ENCODE assay signal across 10 mouse cellular contexts in the genomic region with DNA sequence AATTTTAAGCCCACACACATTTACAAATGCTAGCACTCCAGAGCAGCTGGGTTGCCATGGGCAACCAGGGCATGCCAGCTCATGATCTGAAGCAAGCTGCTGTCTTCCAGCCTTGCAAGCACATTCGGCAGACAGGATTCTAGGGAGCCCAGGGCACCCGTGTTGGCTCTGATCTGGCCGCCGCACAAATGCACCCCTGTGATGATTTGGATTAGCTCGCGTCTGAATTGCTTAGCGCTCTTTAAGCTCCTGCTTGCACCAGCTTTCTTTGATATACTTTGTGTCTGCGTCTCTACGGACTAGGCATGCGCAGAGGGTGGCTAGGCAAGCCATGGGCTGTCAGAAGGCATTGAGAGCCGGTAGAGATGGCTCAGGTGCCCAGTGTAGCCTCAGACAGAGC. TPM values are rescaled to one million over a fixed set of nuclear protein-coding genes. Genes with fewer than 3 reads are reported as not detected.
DNase-seq lines count a peak whose midpoint lies in the region; ATAC-seq lines count a peak whose summit lies in the region.
"Had no signal": no experiment of that assay in that cellular context is flagged by ENCODE, and none has a peak within 500 bp of the region (broad histone marks: within the 10 kb centered on the region; RNA-seq: fewer than 3 reads in every experiment).

No protein-coding gene starts in this region.

- H3K9ac ChIP-seq in hindbrain, embryonic 16.5 days (ENCODE audit: low read depth, low read length) = peak overlapping the region; percentile 56
- peak overlapping the region; percentile 21; the same call in 1 of the 2 replicates for H3K9ac ChIP-seq in midbrain, embryonic 11.5 days (ENCODE audit: low read length)
- no peak overlapping the region for H3K9ac ChIP-seq in kidney, embryonic 16.5 days (replicated peaks; ENCODE audit: low read length)

- WGBS in embryonic facial prominence, embryonic 10.5 days = 67% methylated on average over 11 of the region's 11 CpGs
- 10% methylated on average over 11 of the region's 11 CpGs for WGBS in hindbrain, embryonic 16.5 days
- 10% methylated on average over 11 of the region's 11 CpGs for WGBS in midbrain, embryonic 11.5 days
- WGBS in kidney, embryonic 16.5 days = 78% methylated on average over 11 of the region's 11 CpGs

- peak overlapping the region; percentile 59 for H3K4me2 ChIP-seq in hindbrain, embryonic 16.5 days (ENCODE audit: low read length)
- peak overlapping the region; percentile 29 for H3K4me2 ChIP-seq in midbrain, embryonic 11.5 days
- no peak overlapping the region for H3K4me2 ChIP-seq in kidney, embryonic 16.5 days (replicated peaks; ENCODE audit: low read depth, low read length)

- no peak overlapping the region for H3K4me3 ChIP-seq in embryonic facial prominence, embryonic 10.5 days
- H3K4me3 ChIP-seq in hindbrain, embryonic 16.5 days (ENCODE audit: low read length) = peak overlapping the region; percentile 18
- peak overlapping the region; percentile 10; the same call in 1 of the 2 replicates for H3K4me3 ChIP-seq in midbrain, embryonic 11.5 days (ENCODE audit: low read depth, low read length)
- H3K4me3 ChIP-seq in kidney, embryonic 16.5 days (ENCODE audit: low read length) = no peak overlapping the region

- H3K27ac ChIP-seq in embryonic facial prominence, embryonic 10.5 days (replicated peaks) = peak overlapping the region; percentile 54; the same call in 1 of the 2 replicates
- peak overlapping the region; percentile 86 for H3K27ac ChIP-seq in hindbrain, embryonic 16.5 days (ENCODE audit: low read depth, low read length)
- peak overlapping the region; percentile 77 for H3K27ac ChIP-seq in midbrain, embryonic 11.5 days (ENCODE audit: low read depth, low read length)
- H3K27ac ChIP-seq in kidney, embryonic 16.5 days (ENCODE audit: low read length) = no peak overlapping the region

- DNase-seq in adrenal gland, postnatal 14 days = peak; percentile 38
- peak; percentile 50 for DNase-seq in embryonic facial prominence, embryonic 10.5 days (ENCODE audit: low spot score)
- peak; percentile 97 for DNase-seq in midbrain, embryonic 11.5 days (ENCODE audit: low spot score, missing footprints)
- DNase-seq in urinary bladder, adult 2 months (ENCODE audit: low spot score) = no peak
- no peak for DNase-seq in adipocyte (ENCODE audit: low spot score)
- DNase-seq in kidney, postnatal 4 days = no peak

- no peaks in the 10 kb centered on the region for H3K27me3 ChIP-seq in embryonic facial prominence, embryonic 10.5 days (replicated peaks; ENCODE audit: low read depth, poor library complexity, severe bottlenecking)
- no peaks in the 10 kb centered on the region for H3K27me3 ChIP-seq in hindbrain, embryonic 16.5 days (replicated peaks; ENCODE audit: control insufficient read depth, insufficient read depth, low read length)
- peaks cover 2% of the 10 kb centered on the region; the same call in 1 of the 2 replicates for H3K27me3 ChIP-seq in midbrain, embryonic 11.5 days (ENCODE audit: control insufficient read depth, insufficient read depth, low read length)
- no peaks in the 10 kb centered on the region for H3K27me3 ChIP-seq in kidney, embryonic 16.5 days (ENCODE audit: insufficient read depth, low read length)

- H3K4me1 ChIP-seq in embryonic facial prominence, embryonic 10.5 days = peaks cover 21% of the 10 kb centered on the region
- peaks cover 27% of the 10 kb centered on the region for H3K4me1 ChIP-seq in hindbrain, embryonic 16.5 days (ENCODE audit: control insufficient read depth, insufficient read depth, low read depth, low read length)
- H3K4me1 ChIP-seq in midbrain, embryonic 11.5 days (ENCODE audit: control insufficient read depth, insufficient read depth, low read length) = peaks cover 23% of the 10 kb centered on the region
- H3K4me1 ChIP-seq in kidney, embryonic 16.5 days (ENCODE audit: insufficient read depth, low read length) = no peaks in the 10 kb centered on the region

- H3K36me3 ChIP-seq in embryonic facial prominence, embryonic 10.5 days (replicated peaks) = no peaks in the 10 kb centered on the region
- no peaks in the 10 kb centered on the region for H3K36me3 ChIP-seq in hindbrain, embryonic 16.5 days (ENCODE audit: control insufficient read depth, insufficient read depth, low read length)
- H3K36me3 ChIP-seq in midbrain, embryonic 11.5 days (ENCODE audit: control insufficient read depth, insufficient read depth, low read length) = no peaks in the 10 kb centered on the region
- no peaks in the 10 kb centered on the region for H3K36me3 ChIP-seq in kidney, embryonic 16.5 days (ENCODE audit: insufficient read depth, low read length)

- ATAC-seq in hindbrain, embryonic 16.5 days = peak; percentile 92
- ATAC-seq in midbrain, embryonic 11.5 days (ENCODE audit: low FRiP score) = peak; percentile 92
- no peak for ATAC-seq in kidney, embryonic 16.5 days (ENCODE audit: low FRiP score, low TSS enrichment)

- H3K9me3 ChIP-seq in embryonic facial prominence, embryonic 10.5 days = no peaks in the 10 kb centered on the region
- no peaks in the 10 kb centered on the region for H3K9me3 ChIP-seq in hindbrain, embryonic 16.5 days (ENCODE audit: control insufficient read depth, low read length)
- no peaks in the 10 kb centered on the region for H3K9me3 ChIP-seq in midbrain, embryonic 11.5 days (ENCODE audit: control insufficient read depth, low read length)
- no peaks in the 10 kb centered on the region for H3K9me3 ChIP-seq in kidney, embryonic 16.5 days (ENCODE audit: low read length)

RNA-seq across cellular contexts. Expression of a gene that starts 39.3 kb away (rescaled TPM):
- total RNA-seq in adrenal gland, postnatal 14 days (2021) = 0.34 TPM in 1 of 2 replicates, not detected in the other
- polyA plus RNA-seq in embryonic facial prominence, embryonic 10.5 days (2016; fragmentation: Nextera tagmentation; extraction: Ambion mirVana) = not detected in 2 replicates
- polyA plus RNA-seq in hindbrain, embryonic 16.5 days (2015; fragmentation: Nextera tagmentation; extraction: Ambion mirVana) = 0.24 TPM in 2 replicates
- 0.08 and 0.33 TPM in 2 replicates for polyA plus RNA-seq in midbrain, embryonic 11.5 days (2014; fragmentation: Nextera tagmentation; extraction: Ambion mirVana)
- not detected in 2 replicates for polyA plus RNA-seq in kidney, embryonic 16.5 days (2015; fragmentation: Nextera tagmentation; extraction: Ambion mirVana)
- 0.06 and 0.12 TPM in 2 replicates for polyA plus RNA-seq in urinary bladder, adult 2 months (2012; rRNA removed)
- total RNA-seq: hematopoietic stem cell, adult 5-6 weeks had no signal

RNA-seq across cellular contexts. Expression of a gene that starts 49.7 kb away (rescaled TPM):
- total RNA-seq in adrenal gland, postnatal 14 days (2021) = not detected in 2 replicates
- 0.62 and 1.1 TPM in 2 replicates for polyA plus RNA-seq in embryonic facial prominence, embryonic 10.5 days (2016; fragmentation: Nextera tagmentation; extraction: Ambion mirVana)
- 0.82 and 1.4 TPM in 2 replicates for polyA plus RNA-seq in hindbrain, embryonic 16.5 days (2015; fragmentation: Nextera tagmentation; extraction: Ambion mirVana)
- 1.2 and 1.5 TPM in 2 replicates for polyA plus RNA-seq in midbrain, embryonic 11.5 days (2014; fragmentation: Nextera tagmentation; extraction: Ambion mirVana)
- polyA plus RNA-seq in kidney, embryonic 16.5 days (2015; fragmentation: Nextera tagmentation; extraction: Ambion mirVana) = 0.59 TPM in 1 of 2 replicates, not detected in the other
- polyA plus RNA-seq in urinary bladder, adult 2 months (2012; rRNA removed) = 0.21 and 0.37 TPM in 2 replicates
- total RNA-seq: hematopoietic stem cell, adult 5-6 weeks had no signal
- polyA plus RNA-seq: spleen, adult 2 months had no signal

Comparison
In these comparisons a context has a peak if more than half of its experiments do, and no peak if none do; other contexts are left out.
1. DNase-seq: peak in adrenal gland, postnatal 14 days (single experiment), embryonic facial prominence, embryonic 10.5 days (single experiment) and midbrain, embryonic 11.5 days (single experiment); none in urinary bladder, adult 2 months (single experiment), adipocyte (single experiment) and kidney, postnatal 4 days (0 of 2).
2. H3K4me3 ChIP-seq: peak in hindbrain, embryonic 16.5 days (single experiment) and midbrain, embryonic 11.5 days (single experiment); none in embryonic facial prominence, embryonic 10.5 days (single experiment) and kidney, embryonic 16.5 days (single experiment).